Mouse (Mus musculus): ENCODE results near the gene Uba2.

DNA sequence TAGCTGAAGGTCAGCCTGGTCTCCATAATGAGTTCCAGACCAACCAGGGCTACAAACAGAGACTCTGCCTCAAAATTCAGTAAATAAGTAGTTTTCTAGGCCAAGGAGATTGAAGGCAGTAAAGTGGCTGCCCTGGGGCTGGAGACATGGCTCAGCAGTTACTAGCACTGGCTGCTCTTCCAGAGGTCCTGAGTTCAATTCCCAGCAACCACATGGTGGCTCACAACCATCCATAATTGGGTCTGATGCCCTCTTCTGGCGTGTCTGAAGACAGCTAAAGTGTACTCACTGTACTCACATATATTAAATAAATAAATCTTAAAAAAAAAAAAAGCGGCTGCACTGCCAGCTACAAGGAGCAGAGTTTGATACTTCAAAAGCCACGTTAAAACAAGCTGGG lies 3.4 kb downstream of the Uba2 start:
- TF ChIP-seq CTCF (IDR thresholded peaks at IDR 0.05; ENCODE audit: insufficient read depth, low read length) (no peak), POLR2A (IDR thresholded peaks at IDR 0.05; ENCODE audit: borderline replicate concordance, extremely low read depth, low read depth, low read length) (no peak)
